In the genomic region with DNA sequence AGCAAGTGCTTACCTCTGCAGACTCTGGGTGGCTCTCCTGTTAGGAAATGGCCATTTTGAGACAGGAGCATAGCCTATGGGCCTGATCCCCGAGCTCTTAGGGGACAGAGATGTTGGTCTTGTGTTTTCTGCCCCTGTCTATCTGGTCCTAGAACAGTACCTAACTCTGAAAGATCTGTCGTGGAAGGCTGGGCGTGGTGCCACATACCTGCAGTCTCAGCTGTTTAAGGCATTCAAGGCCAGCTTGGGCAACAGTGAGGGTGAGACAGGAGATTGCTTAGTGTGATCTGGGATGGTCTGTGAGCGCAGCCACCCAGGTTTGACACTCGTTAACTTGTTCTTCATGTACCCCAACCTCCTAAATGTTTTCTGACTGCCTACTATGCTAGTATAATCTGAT, we compare ENCODE assay signal across 9 mouse cellular contexts. TPM values are rescaled to one million over a fixed set of nuclear protein-coding genes. Genes with fewer than 3 reads are reported as not detected.
DNase-seq lines count a peak whose midpoint lies in the region; ATAC-seq and TF ChIP-seq lines count a peak whose summit lies in the region.
"Had no signal": no experiment of that assay in that cellular context is flagged by ENCODE, and none has a peak within 500 bp of the region (broad histone marks: within the 10 kb centered on the region; RNA-seq: fewer than 3 reads in every experiment).

No protein-coding gene starts in this region.

- WGBS in lung, postnatal 0 days = 67% methylated on average over 5 of the region's 5 CpGs
- WGBS in midbrain, embryonic 15.5 days = 86% methylated on average over 5 of the region's 5 CpGs

- peaks cover 47% of the 10 kb centered on the region for H3K4me1 ChIP-seq in lung, postnatal 0 days (ENCODE audit: insufficient read depth, low read depth, low read length)
- H3K4me1 ChIP-seq in embryonic fibroblast, embryonic 13.5 days (ENCODE audit: control insufficient read depth, insufficient read depth, low read length) = peaks cover 30% of the 10 kb centered on the region
- peaks cover 39% of the 10 kb centered on the region for H3K4me1 ChIP-seq in midbrain, embryonic 15.5 days

- H3K36me3 ChIP-seq in lung, postnatal 0 days (ENCODE audit: insufficient read depth, low read length) = no peaks in the 10 kb centered on the region
- H3K36me3 ChIP-seq in midbrain, embryonic 15.5 days (replicated peaks) = no peaks in the 10 kb centered on the region

- peak; percentile 92 for DNase-seq in heart, adult 11 months
- DNase-seq in heart, postnatal 4 days = no peak
- no peak for DNase-seq in lung, postnatal 0 days (ENCODE audit: low spot score)
- no peak for DNase-seq in lung, postnatal 14 days
- DNase-seq in embryo, embryonic 10.5 days (ENCODE audit: low spot score) = no peak
- no peak for DNase-seq in frontal cortex, postnatal 14 days (ENCODE audit: low spot score in 2 of 2)
- DNase-seq: adrenal gland, postnatal 10 days had no signal

- TF ChIP-seq CTCF in lung, postnatal 0 days (IDR thresholded peaks at IDR 0.05) = no peak
- TF ChIP-seq CTCF in embryonic fibroblast, embryonic 13.5 days (IDR thresholded peaks at IDR 0.05; ENCODE audit: borderline replicate concordance, insufficient read depth, low read length) = no peak

- H3K4me2 ChIP-seq in lung, postnatal 0 days (replicated peaks; ENCODE audit: low read depth, low read length) = 0 out of 2 replicates have a peak overlapping the region, but pooled peaks have one; percentile 94
- H3K4me2 ChIP-seq in midbrain, embryonic 15.5 days = 0 out of 2 replicates have a peak overlapping the region, but pooled peaks have one; percentile 99

- no peak overlapping the region for H3K27ac ChIP-seq in lung, postnatal 0 days (ENCODE audit: low read length)
- no peak overlapping the region for H3K27ac ChIP-seq in embryonic fibroblast, embryonic 13.5 days (ENCODE audit: insufficient read depth, low read length)
- no peak overlapping the region for H3K27ac ChIP-seq in midbrain, embryonic 15.5 days

- no peak overlapping the region for H3K4me3 ChIP-seq in lung, postnatal 0 days (ENCODE audit: low read depth, low read length)
- peak overlapping the region; percentile 96 for H3K4me3 ChIP-seq in embryonic fibroblast, embryonic 13.5 days (ENCODE audit: insufficient read depth, low read length)
- H3K4me3 ChIP-seq in midbrain, embryonic 15.5 days = no peak overlapping the region

- no peak for TF ChIP-seq EP300 in lung, postnatal 0 days (IDR thresholded peaks at IDR 0.05)

- no peaks in the 10 kb centered on the region for H3K27me3 ChIP-seq in lung, postnatal 0 days (replicated peaks; ENCODE audit: insufficient read depth, low read length)
- H3K27me3 ChIP-seq in midbrain, embryonic 15.5 days (replicated peaks) = no peaks in the 10 kb centered on the region

- no peak for ATAC-seq in lung, postnatal 0 days
- no peak for ATAC-seq in midbrain, embryonic 15.5 days (replicated peaks)

- no peak overlapping the region for H3K9ac ChIP-seq in lung, postnatal 0 days (replicated peaks; ENCODE audit: low read depth)
- no peak overlapping the region for H3K9ac ChIP-seq in midbrain, embryonic 15.5 days

- TF ChIP-seq POLR2A in embryonic fibroblast, embryonic 13.5 days (IDR thresholded peaks at IDR 0.05; ENCODE audit: low read depth, low read length) = no peak

- H3K9me3 ChIP-seq in lung, postnatal 0 days (ENCODE audit: low read length) = no peaks in the 10 kb centered on the region
- no peaks in the 10 kb centered on the region for H3K9me3 ChIP-seq in midbrain, embryonic 15.5 days

RNA-seq across cellular contexts. Expression of a gene that starts 2.4 kb away (rescaled TPM):
- 100 to 1,000 TPM; 423 to 429 TPM for total RNA-seq in heart, postnatal 4 days (2021)
- 401 and 408 TPM in 2 replicates for polyA plus RNA-seq in lung, postnatal 0 days (2015; fragmentation: Nextera tagmentation; extraction: Ambion mirVana)
- 355 and 440 TPM in 2 replicates for polyA plus RNA-seq in embryonic fibroblast, embryonic 13.5 days (2011; ENCODE audit: insufficient read length, low read depth, missing spikeins)
- polyA plus RNA-seq in midbrain, embryonic 15.5 days (2015; fragmentation: Nextera tagmentation; extraction: Ambion mirVana) = 330 and 331 TPM in 2 replicates
